Mouse (Mus musculus) lung, postnatal 0 days (tissue): ENCODE data around the gene Nln.

Source experiments
- CTCF ChIP-seq: IDR thresholded peaks from 2 replicates; pipeline ENCODE4 v1.5.1; 2016; ENCODE audit warnings: antibody characterized with exemption, mild to moderate bottlenecking
- EP300 ChIP-seq: IDR thresholded peaks from 2 replicates; pipeline ENCODE4 v1.6.1; 2016; ENCODE audit warnings: antibody characterized with exemption, mild to moderate bottlenecking, control low read depth

DNA sequence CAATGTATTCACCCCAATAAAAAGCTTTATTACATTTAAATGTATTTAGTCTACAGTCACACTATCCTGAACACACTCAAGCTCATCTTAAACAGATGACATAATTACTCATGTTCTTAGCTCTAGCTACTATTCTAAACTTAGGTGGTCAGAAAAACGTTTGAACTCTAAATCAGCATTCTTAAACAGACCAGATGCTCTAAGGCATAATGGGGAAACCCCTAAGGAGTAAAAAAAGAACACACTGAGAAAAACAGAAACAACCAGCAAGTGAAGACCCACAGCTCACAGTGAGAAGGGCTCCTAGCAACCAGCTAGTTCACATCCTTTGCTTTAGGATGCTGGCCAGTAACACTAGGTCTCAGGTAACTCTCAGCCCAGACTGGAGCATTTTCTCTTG, 17.7 kb downstream of the Nln start:
- no peak for TF ChIP-seq CTCF
- TF ChIP-seq EP300 = no peak
